ENCODE assay signal across 9 mouse cellular contexts in genomic region chr19:37265333-37266103, GRCm38 (mm10). TPM values are rescaled to one million over a fixed set of nuclear protein-coding genes. Genes with fewer than 3 reads are reported as not detected.
DNase-seq lines count a peak whose midpoint lies in the region; ATAC-seq lines count a peak whose summit lies in the region.
"Had no signal": no experiment of that assay in that cellular context is flagged by ENCODE, and none has a peak within 500 bp of the region (broad histone marks: within the 10 kb centered on the region; RNA-seq: fewer than 3 reads in every experiment).

No protein-coding gene starts in this region.

- H3K9ac ChIP-seq in hindbrain, embryonic 15.5 days: no peak overlapping the region

- H3K9me3 ChIP-seq in hindbrain, embryonic 15.5 days: no peaks in the 10 kb centered on the region

- DNase-seq in Muller cell, postnatal 12 days (ENCODE audit: inconsistent ontology term): peak; percentile 70
- peak; percentile 97 for DNase-seq in cerebellum, adult 8-10 months
- peak; percentile 85 to 88 for DNase-seq in frontal cortex, postnatal 10 days (ENCODE audit: low spot score in 2 of 2)
- peak; percentile 87 for DNase-seq in left cerebral cortex, adult 11 months (ENCODE audit: low spot score)
- DNase-seq in right cerebral cortex, adult 18-20 months: peak; percentile 95
- peak; percentile 68 for DNase-seq in urinary bladder, adult 2 months (ENCODE audit: low spot score)

- H3K36me3 ChIP-seq in hindbrain, embryonic 15.5 days: peaks cover 11% of the 10 kb centered on the region

- peak overlapping the region; percentile 24; the same call in 1 of the 2 replicates for H3K4me2 ChIP-seq in hindbrain, embryonic 15.5 days

- peak; percentile 89 for ATAC-seq in hindbrain, embryonic 15.5 days (ENCODE audit: low FRiP score, low read depth)
- peak; percentile 97 for ATAC-seq in megakaryocyte, adult 5-6 weeks (ENCODE audit: poor library complexity, severe bottlenecking)

- no peaks in the 10 kb centered on the region for H3K27me3 ChIP-seq in hindbrain, embryonic 15.5 days

- H3K27ac ChIP-seq in hindbrain, embryonic 15.5 days (replicated peaks): no peak overlapping the region

- no peak overlapping the region for H3K4me3 ChIP-seq in hindbrain, embryonic 15.5 days
- H3K4me3 ChIP-seq: megakaryocyte, embryonic 14.5 days had no signal

- peaks cover 10% of the 10 kb centered on the region for H3K4me1 ChIP-seq in hindbrain, embryonic 15.5 days (replicated peaks)

- 30% methylated on average over 10 of the region's 10 CpGs for WGBS in hindbrain, embryonic 15.5 days

RNA-seq across cellular contexts. Expression of gene Cpeb3, which starts 57.1 kb away (rescaled TPM):
- 12.3 and 12.8 TPM in 2 replicates for polyA plus RNA-seq in hindbrain, embryonic 15.5 days (2015; fragmentation: Nextera tagmentation; extraction: Ambion mirVana)
- total RNA-seq in megakaryocyte, adult 5-6 weeks (2015): 0.58 and 1.2 TPM in 2 replicates
- 0.37 and 1.3 TPM in 2 replicates for total RNA-seq in megakaryocyte, adult 5-6 weeks (2017)
- polyA plus RNA-seq in urinary bladder, adult 2 months (2012; rRNA removed): 5.5 and 7.0 TPM in 2 replicates

RNA-seq across cellular contexts. Expression of gene March5, which starts 58.2 kb away (rescaled TPM):
- 101 and 104 TPM in 2 replicates for polyA plus RNA-seq in hindbrain, embryonic 15.5 days (2015; fragmentation: Nextera tagmentation; extraction: Ambion mirVana)
- total RNA-seq in megakaryocyte, adult 5-6 weeks (2015): 84.3 and 90.3 TPM in 2 replicates
- total RNA-seq in megakaryocyte, adult 5-6 weeks (2017): 52.5 and 52.6 TPM in 2 replicates
- polyA plus RNA-seq in urinary bladder, adult 2 months (2012; rRNA removed): 54.8 and 58.1 TPM in 2 replicates
